Mouse (Mus musculus): ENCODE data around the gene Erg28. TPM values are rescaled to one million over a fixed set of nuclear protein-coding genes. Genes with fewer than 3 reads are reported as not detected.

Gene Erg28
- polyA plus RNA-seq, 1 experiment, result 21.0 TPM

- Histone ChIP-seq H3K4me3 (ENCODE audit: control insufficient read depth, low read depth, low read length) (no peak overlapping the region), H3K27me3 (ENCODE audit: control insufficient read depth, insufficient read depth, low read length) (no peaks in the 10 kb centered on the region), H3K36me3 (ENCODE audit: control insufficient read depth, insufficient read depth, low read length) (no peaks in the 10 kb centered on the region; the same call in 1 of the 2 replicates), H3K4me1 (ENCODE audit: control insufficient read depth, insufficient read depth, low read length) (no peaks in the 10 kb centered on the region; the same call in 1 of the 2 replicates), H3K27ac (ENCODE audit: control insufficient read depth, insufficient read depth, low read depth, low read length) (no peak overlapping the region)
- TF ChIP-seq POLR2A (IDR thresholded peaks at IDR 0.05; ENCODE audit: control insufficient read depth, low read depth, low read length) (no peak), CTCF (IDR thresholded peaks at IDR 0.05; ENCODE audit: control insufficient read depth, insufficient read depth, insufficient replicate concordance, low read depth, low read length) (no peak)
These were observed 2.3 kb downstream of the Erg28 start for GRCm38 (mm10) chr12:85822051-85822450.

- TF ChIP-seq CTCF (IDR thresholded peaks at IDR 0.05; ENCODE audit: control insufficient read depth, insufficient read depth, insufficient replicate concordance, low read depth, low read length) (no peak), POLR2A (IDR thresholded peaks at IDR 0.05; ENCODE audit: control insufficient read depth, low read depth, low read length) (no peak)
- H3K4me3 ChIP-seq (ENCODE audit: control insufficient read depth, low read depth, low read length), result no peak overlapping the region
- no peaks in the 10 kb centered on the region for H3K27me3 ChIP-seq (ENCODE audit: control insufficient read depth, insufficient read depth, low read length)
- H3K27ac ChIP-seq (ENCODE audit: control insufficient read depth, insufficient read depth, low read depth, low read length), result no peak overlapping the region
- no peaks in the 10 kb centered on the region for H3K4me1 ChIP-seq (ENCODE audit: control insufficient read depth, insufficient read depth, low read length)
- peaks cover 3% of the 10 kb centered on the region; the same call in 1 of the 2 replicates for H3K36me3 ChIP-seq (ENCODE audit: control insufficient read depth, insufficient read depth, low read length)
These were observed 10.8 kb downstream of the Erg28 start for GRCm38 (mm10) chr12:85813599-85813998.

GRCm38 (mm10) chr12:85811676-85812075 lies 12.7 kb downstream of the Erg28 start:
- no peak overlapping the region for H3K27ac ChIP-seq (ENCODE audit: control insufficient read depth, insufficient read depth, low read depth, low read length)
- peaks cover 2% of the 10 kb centered on the region; the same call in 1 of the 2 replicates for H3K36me3 ChIP-seq (ENCODE audit: control insufficient read depth, insufficient read depth, low read length)
- H3K4me1 ChIP-seq (ENCODE audit: control insufficient read depth, insufficient read depth, low read length), result no peaks in the 10 kb centered on the region
- no peaks in the 10 kb centered on the region for H3K27me3 ChIP-seq (ENCODE audit: control insufficient read depth, insufficient read depth, low read length)
- no peak for TF ChIP-seq CTCF (IDR thresholded peaks at IDR 0.05; ENCODE audit: control insufficient read depth, insufficient read depth, insufficient replicate concordance, low read depth, low read length)
- no peak for TF ChIP-seq POLR2A (IDR thresholded peaks at IDR 0.05; ENCODE audit: control insufficient read depth, low read depth, low read length)
- H3K4me3 ChIP-seq (ENCODE audit: control insufficient read depth, low read depth, low read length), result no peak overlapping the region

GRCm38 (mm10) chr12:85810959-85811358 lies 13.4 kb downstream of the Erg28 start:
- Histone ChIP-seq H3K36me3 (ENCODE audit: control insufficient read depth, insufficient read depth, low read length) (no peaks in the 10 kb centered on the region), H3K4me3 (ENCODE audit: control insufficient read depth, low read depth, low read length) (no peak overlapping the region), H3K4me1 (ENCODE audit: control insufficient read depth, insufficient read depth, low read length) (no peaks in the 10 kb centered on the region), H3K27me3 (ENCODE audit: control insufficient read depth, insufficient read depth, low read length) (no peaks in the 10 kb centered on the region), H3K27ac (ENCODE audit: control insufficient read depth, insufficient read depth, low read depth, low read length) (no peak overlapping the region)
- TF ChIP-seq CTCF (IDR thresholded peaks at IDR 0.05; ENCODE audit: control insufficient read depth, insufficient read depth, insufficient replicate concordance, low read depth, low read length) (no peak), POLR2A (IDR thresholded peaks at IDR 0.05; ENCODE audit: control insufficient read depth, low read depth, low read length) (no peak)

GRCm38 (mm10) chr12:85809726-85810125 lies 14.6 kb downstream of the Erg28 start:
- H3K36me3 ChIP-seq (ENCODE audit: control insufficient read depth, insufficient read depth, low read length), result no peaks in the 10 kb centered on the region
- H3K27me3 ChIP-seq (ENCODE audit: control insufficient read depth, insufficient read depth, low read length), result no peaks in the 10 kb centered on the region
- TF ChIP-seq CTCF (IDR thresholded peaks at IDR 0.05; ENCODE audit: control insufficient read depth, insufficient read depth, insufficient replicate concordance, low read depth, low read length), result no peak
- H3K4me1 ChIP-seq (ENCODE audit: control insufficient read depth, insufficient read depth, low read length), result no peaks in the 10 kb centered on the region
- no peak overlapping the region for H3K4me3 ChIP-seq (ENCODE audit: control insufficient read depth, low read depth, low read length)
- H3K27ac ChIP-seq (ENCODE audit: control insufficient read depth, insufficient read depth, low read depth, low read length), result no peak overlapping the region

GRCm38 (mm10) chr12:85800031-85800430 lies 24.3 kb downstream of the Erg28 start:
- H3K36me3 ChIP-seq (ENCODE audit: control insufficient read depth, insufficient read depth, low read length), result no peaks in the 10 kb centered on the region
- no peak for TF ChIP-seq CTCF (IDR thresholded peaks at IDR 0.05; ENCODE audit: control insufficient read depth, insufficient read depth, insufficient replicate concordance, low read depth, low read length)
- no peak for TF ChIP-seq POLR2A (IDR thresholded peaks at IDR 0.05; ENCODE audit: control insufficient read depth, low read depth, low read length)
- no peaks in the 10 kb centered on the region for H3K4me1 ChIP-seq (ENCODE audit: control insufficient read depth, insufficient read depth, low read length)
- H3K4me3 ChIP-seq (ENCODE audit: control insufficient read depth, low read depth, low read length), result no peak overlapping the region
- no peak overlapping the region; the same call in 1 of the 2 replicates for H3K27ac ChIP-seq (ENCODE audit: control insufficient read depth, insufficient read depth, low read depth, low read length)
- H3K27me3 ChIP-seq (ENCODE audit: control insufficient read depth, insufficient read depth, low read length), result no peaks in the 10 kb centered on the region

- Histone ChIP-seq H3K4me3 (ENCODE audit: control insufficient read depth, low read depth, low read length) (no peak overlapping the region), H3K27ac (ENCODE audit: control insufficient read depth, insufficient read depth, low read depth, low read length) (no peak overlapping the region), H3K36me3 (ENCODE audit: control insufficient read depth, insufficient read depth, low read length) (no peaks in the 10 kb centered on the region), H3K27me3 (ENCODE audit: control insufficient read depth, insufficient read depth, low read length) (no peaks in the 10 kb centered on the region), H3K4me1 (ENCODE audit: control insufficient read depth, insufficient read depth, low read length) (no peaks in the 10 kb centered on the region; the same call in 1 of the 2 replicates)
- TF ChIP-seq POLR2A (IDR thresholded peaks at IDR 0.05; ENCODE audit: control insufficient read depth, low read depth, low read length) (no peak), CTCF (IDR thresholded peaks at IDR 0.05; ENCODE audit: control insufficient read depth, insufficient read depth, insufficient replicate concordance, low read depth, low read length) (no peak)
These were observed 28.8 kb downstream of the Erg28 start for GRCm38 (mm10) chr12:85795551-85795950.

GRCm38 (mm10) chr12:85794094-85794493 lies 30.3 kb downstream of the Erg28 start:
- no peak for TF ChIP-seq CTCF (IDR thresholded peaks at IDR 0.05; ENCODE audit: control insufficient read depth, insufficient read depth, insufficient replicate concordance, low read depth, low read length)
- H3K36me3 ChIP-seq (ENCODE audit: control insufficient read depth, insufficient read depth, low read length), result no peaks in the 10 kb centered on the region
- H3K4me3 ChIP-seq (ENCODE audit: control insufficient read depth, low read depth, low read length), result no peak overlapping the region
- no peaks in the 10 kb centered on the region for H3K27me3 ChIP-seq (ENCODE audit: control insufficient read depth, insufficient read depth, low read length)
- H3K4me1 ChIP-seq (ENCODE audit: control insufficient read depth, insufficient read depth, low read length), result no peaks in the 10 kb centered on the region; the same call in 1 of the 2 replicates
- H3K27ac ChIP-seq (ENCODE audit: control insufficient read depth, insufficient read depth, low read depth, low read length), result no peak overlapping the region

Data from testis, adult 2 months (tissue).